Mouse (Mus musculus): ENCODE results near the gene Safb2.

Gene Safb2

GRCm38 (mm10) chr17:56536874-56537273 lies 47.5 kb downstream of the Safb2 start:
- ATAC-seq (ENCODE audit: insufficient number of reproducible peaks, low FRiP score, low TSS enrichment), result no peak

DNA sequence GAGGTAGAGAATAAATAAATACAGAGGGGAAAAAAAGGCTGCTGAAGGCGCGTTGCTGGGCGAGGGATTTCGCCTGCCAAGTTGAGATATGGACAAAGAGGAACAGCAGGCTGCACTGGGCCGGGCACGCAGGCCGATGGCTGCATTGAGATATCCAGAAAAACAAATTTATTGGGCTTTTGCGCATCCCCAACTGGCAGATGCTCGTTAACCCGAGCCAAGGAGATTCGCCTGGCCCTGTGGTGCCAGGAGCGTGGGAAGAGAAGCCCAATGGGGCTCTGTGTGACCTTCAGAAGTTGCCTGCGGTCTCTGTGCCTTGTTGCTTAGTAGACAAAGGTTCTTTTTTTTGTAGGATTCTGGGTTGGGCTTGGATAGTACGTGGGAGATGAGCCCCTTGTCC lies 48.2 kb downstream of the Safb2 start:
- ATAC-seq (ENCODE audit: insufficient number of reproducible peaks, low FRiP score, low TSS enrichment), result peak; percentile 52; the same call in 1 of the 2 replicates

DNA sequence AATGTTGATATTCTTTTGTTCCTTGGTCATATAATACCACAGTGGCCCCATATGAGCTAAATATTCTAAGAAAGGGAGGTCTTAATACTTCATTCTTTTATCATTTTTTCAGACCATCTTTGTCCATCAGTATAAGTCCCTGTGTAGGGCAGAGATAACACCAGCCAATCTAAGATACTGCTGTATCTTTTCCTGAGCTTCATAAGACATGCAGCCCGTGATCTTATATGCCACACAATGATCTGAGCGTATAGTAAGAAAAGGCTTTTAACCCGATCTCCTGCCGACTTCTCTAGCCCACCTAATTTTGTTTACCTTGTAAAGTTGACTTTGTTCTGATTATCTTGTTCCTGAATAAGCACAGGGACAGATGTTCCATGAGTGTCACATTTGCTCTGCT lies 59.4 kb downstream of the Safb2 start:
- ATAC-seq (ENCODE audit: insufficient number of reproducible peaks, low FRiP score, low TSS enrichment), result no peak

GRCm38 (mm10) chr17:56522744-56523143 lies 61.6 kb downstream of the Safb2 start:
- ATAC-seq (ENCODE audit: insufficient number of reproducible peaks, low FRiP score, low TSS enrichment), result no peak

DNA sequence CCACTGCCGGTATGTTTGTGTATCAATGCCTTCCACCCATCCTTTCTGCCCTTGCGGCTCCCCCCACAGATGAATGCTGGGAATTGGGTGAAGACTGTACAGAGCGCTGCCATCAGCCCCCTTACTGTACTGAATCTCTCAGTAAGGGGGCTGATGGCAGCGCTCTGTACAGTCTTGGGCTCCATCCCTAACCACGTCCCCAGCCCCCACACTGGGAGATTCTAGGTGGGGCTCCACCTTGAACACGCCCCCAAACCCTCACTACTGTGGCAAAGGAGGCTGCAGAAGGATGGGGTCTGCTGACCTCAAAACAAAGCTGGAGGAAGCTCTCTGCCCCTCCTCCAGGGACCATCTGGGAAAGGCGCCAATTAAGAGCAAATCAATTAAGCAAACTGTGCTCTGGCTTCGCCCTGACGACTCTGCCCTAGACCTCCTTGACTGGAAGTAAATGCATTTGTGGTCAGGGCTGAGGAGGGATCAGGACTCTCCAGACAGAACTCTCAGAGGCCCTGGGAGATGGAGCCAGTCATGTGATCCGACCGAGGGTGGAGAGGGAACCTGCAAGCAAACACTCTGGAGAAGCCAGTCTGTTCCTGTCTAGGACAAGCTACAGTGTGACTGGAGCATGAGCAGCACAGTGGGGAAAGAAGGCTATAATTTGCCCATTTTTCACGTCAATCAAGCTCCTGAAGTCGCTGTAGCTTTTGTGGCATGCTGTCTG lies 68.5 kb downstream of the Safb2 start:
- ATAC-seq (ENCODE audit: insufficient number of reproducible peaks, low FRiP score, low TSS enrichment), result no peak

GRCm38 (mm10) chr17:56514916-56515315 lies 69.5 kb downstream of the Safb2 start:
- ATAC-seq (ENCODE audit: insufficient number of reproducible peaks, low FRiP score, low TSS enrichment), result no peak

- ATAC-seq (ENCODE audit: insufficient number of reproducible peaks, low FRiP score, low TSS enrichment), result no peak
These were observed 70.1 kb downstream of the Safb2 start for GRCm38 (mm10) chr17:56514330-56514729.

GRCm38 (mm10) chr17:56512310-56512709 lies 72.1 kb downstream of the Safb2 start, which contains the start of gene Znrf4:
Znrf4 (minus strand) TSS chr17:56512431.
- no peak for ATAC-seq (ENCODE audit: insufficient number of reproducible peaks, low FRiP score, low TSS enrichment)

GRCm38 (mm10) chr17:56511707-56512090 lies 72.7 kb downstream of the Safb2 start:
- no peak for ATAC-seq (ENCODE audit: insufficient number of reproducible peaks, low FRiP score, low TSS enrichment)

- no peak for ATAC-seq (ENCODE audit: insufficient number of reproducible peaks, low FRiP score, low TSS enrichment)
These were observed 73.2 kb downstream of the Safb2 start for GRCm38 (mm10) chr17:56510970-56511706.
